Mouse (Mus musculus): ENCODE measurements around the gene Kdf1.

The Kdf1 gene

DNA sequence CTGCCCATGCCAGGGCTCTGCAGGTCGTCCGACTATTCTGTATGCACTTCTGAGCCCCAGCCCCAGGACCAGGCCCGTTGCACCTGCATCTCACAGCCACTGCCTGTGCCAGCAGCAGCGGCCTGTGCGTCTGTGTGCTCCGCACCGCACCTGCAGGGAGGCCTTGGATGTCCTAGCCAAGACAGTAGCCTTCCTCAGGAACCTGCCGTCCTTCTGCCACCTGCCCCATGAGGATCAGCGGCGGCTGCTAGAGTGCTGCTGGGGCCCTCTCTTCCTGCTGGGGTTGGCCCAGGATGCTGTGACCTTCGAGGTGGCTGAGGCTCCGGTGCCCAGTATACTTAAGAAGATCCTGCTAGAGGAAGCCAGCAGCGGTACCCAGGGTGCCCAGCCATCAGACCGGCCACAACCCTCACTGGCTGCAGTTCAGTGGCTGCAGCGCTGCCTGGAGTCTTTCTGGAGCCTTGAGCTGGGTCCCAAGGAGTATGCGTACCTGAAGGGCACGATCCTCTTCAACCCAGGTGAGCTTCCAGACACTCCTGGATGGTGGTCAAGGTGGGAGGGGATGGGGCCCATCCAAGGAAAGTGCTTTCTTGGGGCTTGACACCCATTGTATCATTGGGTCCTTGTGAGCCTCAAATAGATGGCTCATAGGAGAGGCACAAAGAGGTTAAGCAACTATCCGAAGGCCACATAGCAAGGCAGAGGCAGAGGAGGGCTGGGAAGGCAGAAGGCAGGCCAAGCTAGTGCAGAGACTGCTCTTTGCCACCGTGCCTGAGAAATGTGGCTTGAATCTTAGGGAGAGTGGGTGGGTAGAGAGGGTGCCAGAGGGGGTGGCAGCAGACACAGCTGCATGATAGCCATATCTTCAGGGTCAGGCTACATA, 34.9 kb downstream of the Kdf1 start:
- no peak for DNase-seq (ENCODE audit: low spot score in 2 of 2)

GRCm38 (mm10) chr4:133557041-133557717, 38.4 kb downstream of the Kdf1 start:
- DNase-seq (ENCODE audit: low spot score in 2 of 2) = no peak

DNA sequence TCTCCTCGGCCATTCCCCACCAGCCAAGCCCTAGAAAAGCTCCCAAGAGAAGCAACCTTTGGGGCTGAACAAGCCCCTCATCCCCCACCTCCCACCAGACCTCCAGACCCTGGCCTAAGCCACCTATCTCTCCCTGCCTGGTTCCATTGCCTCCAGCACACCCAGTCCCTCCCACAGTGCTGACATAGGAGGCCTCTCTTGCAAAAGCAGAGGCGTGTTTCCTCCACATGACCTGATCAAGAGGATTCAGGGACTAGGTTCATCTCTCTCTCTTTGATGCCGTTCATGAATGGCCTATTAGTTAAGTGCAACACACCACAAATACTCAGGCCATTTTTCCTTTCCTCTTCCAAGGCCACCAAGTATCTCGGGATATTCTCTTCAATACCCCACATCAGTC, 41.1 kb downstream of the Kdf1 start:
- DNase-seq (ENCODE audit: low spot score in 2 of 2) = no peak

DNA sequence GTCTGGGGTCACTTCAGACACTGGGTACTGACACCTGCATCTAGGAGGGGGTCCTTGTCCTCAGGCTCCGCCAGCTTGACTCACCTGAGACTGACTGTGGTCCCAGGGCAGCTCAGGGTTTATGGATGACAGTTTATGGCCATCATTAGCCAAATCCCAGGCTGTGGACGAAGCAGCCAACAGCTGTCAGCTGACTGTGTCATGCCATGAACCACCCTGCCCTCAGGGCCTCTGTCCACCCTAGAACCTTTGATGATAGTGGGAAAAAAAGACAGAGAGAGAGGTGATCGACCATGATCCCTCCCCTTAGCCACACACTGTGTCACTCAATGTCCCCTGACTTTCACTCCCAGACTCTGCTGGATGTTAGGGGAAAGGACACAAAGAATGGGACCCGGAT, 42.9 kb downstream of the Kdf1 start:
- DNase-seq (ENCODE audit: low spot score in 2 of 2) = no peak

- DNase-seq (ENCODE audit: low spot score in 2 of 2) = no peak
These were observed 44.4 kb downstream of the Kdf1 start for GRCm38 (mm10) chr4:133563123-133563571.

DNA sequence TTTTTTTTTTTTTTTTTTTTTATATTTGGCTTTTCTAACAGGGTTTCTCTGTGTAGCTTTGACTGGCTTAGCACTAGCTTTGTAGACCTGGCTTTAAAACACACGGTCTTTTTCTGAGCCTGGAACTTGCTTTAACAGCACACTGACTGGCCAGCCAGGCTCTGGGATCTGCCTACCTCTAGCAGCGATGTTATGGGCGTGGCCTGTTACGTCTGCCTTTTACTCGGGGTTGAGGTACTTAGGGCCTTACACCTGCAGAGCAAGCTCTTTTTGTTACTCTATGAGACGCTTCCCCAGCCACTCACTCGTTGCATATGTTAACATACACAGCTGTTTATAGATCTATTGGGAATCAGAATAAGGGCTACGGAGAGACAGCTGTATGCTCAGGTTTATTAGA, 48.5 kb downstream of the Kdf1 start:
- no peak for DNase-seq (ENCODE audit: low spot score in 2 of 2)

DNA sequence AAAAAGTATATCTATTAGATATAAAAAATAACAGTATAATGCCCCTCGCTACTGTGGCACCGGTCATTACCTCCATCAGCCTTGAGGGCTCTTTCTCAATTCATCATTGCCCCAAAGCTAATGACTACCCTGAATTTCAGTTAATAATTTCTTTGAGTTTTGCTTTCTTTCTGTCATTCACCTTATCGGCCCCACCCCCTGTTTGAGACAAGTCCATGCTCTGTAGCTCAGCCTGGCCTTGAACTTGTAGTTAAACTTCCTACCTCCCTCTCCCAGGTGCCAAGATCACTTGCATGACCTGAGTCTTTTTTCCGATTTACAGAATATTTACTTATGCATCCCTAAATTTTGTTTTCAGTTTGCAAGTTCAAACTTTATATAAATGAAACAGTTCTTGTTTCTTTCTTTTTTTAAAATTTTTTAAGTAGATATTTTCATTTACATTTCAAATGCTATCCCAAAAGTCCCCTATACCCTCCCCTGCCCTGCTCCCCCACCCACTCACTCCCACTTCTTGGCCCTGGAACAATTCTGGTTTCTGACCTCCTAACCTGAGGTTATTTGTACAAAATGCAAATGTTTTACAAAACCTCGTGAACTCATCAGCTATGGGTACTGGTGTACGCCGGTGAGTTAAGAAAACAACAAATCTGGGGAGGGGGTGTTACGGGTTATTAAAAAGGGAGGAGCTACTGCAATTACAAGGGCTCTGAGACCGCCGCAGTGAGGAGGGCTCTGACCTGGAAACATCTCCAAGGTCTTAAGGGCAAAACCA, 50.7 kb downstream of the Kdf1 start:
- DNase-seq (ENCODE audit: low spot score in 2 of 2) = no peak

DNA sequence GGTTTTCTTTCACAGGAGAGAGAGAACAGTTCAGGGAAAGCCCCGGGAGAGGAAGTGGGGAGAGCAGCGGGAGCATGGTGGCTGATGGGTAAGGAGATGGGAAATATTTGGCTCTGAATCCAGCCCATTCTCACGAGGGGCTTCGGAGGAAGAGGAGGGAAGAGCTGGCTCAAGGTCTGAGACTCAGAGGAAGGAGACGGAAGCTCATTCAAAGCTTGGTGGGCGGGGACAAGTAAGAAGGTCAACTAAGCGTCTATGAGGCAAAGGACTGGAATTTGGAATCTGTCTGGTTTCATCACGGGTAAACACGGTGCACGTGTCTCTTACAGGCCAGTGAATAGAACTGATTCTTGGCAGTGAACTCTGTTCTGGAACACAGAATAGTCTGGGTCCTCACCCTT, 51.3 kb downstream of the Kdf1 start:
- no peak for DNase-seq (ENCODE audit: low spot score in 2 of 2)

GRCm38 (mm10) chr4:133574070-133574842, 55.5 kb downstream of the Kdf1 start, which contains the start of gene Gpatch3:
Gpatch3 (plus strand) TSS chr4:133574745.
- DNase-seq (ENCODE audit: low spot score in 2 of 2) = peak; percentile 89 to 93

DNA sequence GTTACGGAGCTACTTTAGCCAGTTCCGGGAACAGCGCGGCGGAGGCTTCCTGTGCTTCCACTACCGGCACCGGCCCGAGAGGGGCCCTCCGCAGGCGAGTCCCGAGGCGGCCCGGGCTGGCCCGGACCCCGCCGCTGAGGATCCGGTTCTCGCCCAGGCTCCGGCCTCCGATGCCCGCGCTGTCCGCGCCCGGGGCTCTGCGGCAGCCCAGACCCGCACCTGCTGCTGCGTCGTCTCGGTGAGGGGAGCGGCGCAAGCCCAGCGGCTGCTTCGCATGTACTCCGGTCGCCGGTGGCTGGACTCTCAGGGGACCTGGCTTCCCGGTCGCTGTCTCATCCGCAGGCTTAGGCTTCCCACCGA, 56.1 kb downstream of the Kdf1 start:
- no peak for DNase-seq (ENCODE audit: low spot score in 2 of 2)

GRCm38 (mm10) chr4:133577983-133578382, 59.2 kb downstream of the Kdf1 start:
- DNase-seq (ENCODE audit: low spot score in 2 of 2) = no peak

Data from frontal cortex, postnatal 36 days (tissue).